Mouse (Mus musculus) limb, embryonic 10.5 days (tissue): ENCODE measurements around the gene Uba1. TPM values are rescaled to one million over a fixed set of nuclear protein-coding genes. Genes with fewer than 3 reads are reported as not detected.

Experiments
- DNase-seq: peaks from one replicate; pipeline ENCODE4 v3.0.0-alpha.2; 2017; ENCODE audit warnings: low spot score
- H3K27ac ChIP-seq: fragments of 300-500 bp; sonication (generic); 2 replicates; pipeline ENCODE4 v1.5.1; 2016; ENCODE audit warnings: mild to moderate bottlenecking
- H3K27me3 ChIP-seq: fragments of 300-500 bp; sonication (generic); 2 replicates; pipeline ENCODE4 v1.6.1; 2016; ENCODE audit warnings: low read depth, mild to moderate bottlenecking; ENCODE audit not compliant: poor library complexity, severe bottlenecking
- H3K36me3 ChIP-seq: fragments of 300-500 bp; sonication (generic); 2 replicates; pipeline ENCODE4 v1.6.1; 2016; ENCODE audit warnings: mild to moderate bottlenecking, moderate library complexity
- H3K4me1 ChIP-seq: fragments of 300-500 bp; sonication (generic); 2 replicates; pipeline ENCODE4 v1.6.1; 2016
- H3K4me3 ChIP-seq: fragments of 300-500 bp; sonication (generic); 2 replicates; pipeline ENCODE4 v1.5.1; 2016; ENCODE audit warnings: mild to moderate bottlenecking, moderate library complexity
- H3K9me3 ChIP-seq: fragments of 300-500 bp; sonication (generic); replicated peaks from 2 replicates; pipeline ENCODE4 v1.6.1; 2016; ENCODE audit warnings: mild to moderate bottlenecking
- WGBS: fragments of 180-500 bp; shearing (Covaris S2); methylation state at CpG from one replicate; pipeline ENCODE4 v1.1.7; 2016; 5-methylcytosine and 5-hydroxymethylcytosine counted together
- polyA plus RNA-seq: library from polyadenylated mRNA; unstranded; fragments of >200 nt; fragmentation: Nextera tagmentation; extraction: Ambion mirVana; gene quantifications from 2 replicates; pipeline ENCODE4 v1.2.1, GENCODE M21; 2016

The Uba1 gene
- 228 and 240 TPM in 2 replicates for polyA plus RNA-seq

- Histone ChIP-seq H3K27ac (peak within 1 kb of the TSS; percentile 67), H3K4me1 (no peaks in the 10 kb centered on the region), H3K4me3 (peak within 1 kb of the TSS; percentile 56), H3K9me3 (no peaks in the 10 kb centered on the region), H3K36me3 (no peaks in the 10 kb centered on the region), H3K27me3 (no peaks in the 10 kb centered on the region)
- peak; percentile 81 for DNase-seq
- 10% methylated on average over 27 of the region's 27 CpGs for WGBS
Observed at GRCm38 (mm10) chrX:20658026-20658652, at the start of gene Uba1. TSS of gene Uba1 (plus strand) at chrX:20658326.

GRCm38 (mm10) chrX:20608500-20608899 lies 49.6 kb upstream of the Uba1 start:
- Histone ChIP-seq H3K4me3 (no peak overlapping the region), H3K27me3 (no peaks in the 10 kb centered on the region), H3K9me3 (no peaks in the 10 kb centered on the region), H3K4me1 (no peaks in the 10 kb centered on the region), H3K27ac (no peak overlapping the region), H3K36me3 (no peaks in the 10 kb centered on the region)
- no peak for DNase-seq
- 81% methylated on average over 4 of the region's 4 CpGs for WGBS

GRCm38 (mm10) chrX:20616861-20617175 lies 41.3 kb upstream of the Uba1 start:
- Histone ChIP-seq H3K4me3 (peak overlapping the region; percentile 69), H3K4me1 (peaks cover 5% of the 10 kb centered on the region; the same call in 1 of the 2 replicates), H3K9me3 (no peaks in the 10 kb centered on the region), H3K36me3 (peaks cover 32% of the 10 kb centered on the region), H3K27me3 (no peaks in the 10 kb centered on the region), H3K27ac (peak overlapping the region; percentile 82)
- WGBS, result 5% methylated on average over 17 of the region's 17 CpGs
- no peak for DNase-seq

GRCm38 (mm10) chrX:20617176-20617902 lies 40.8 kb upstream of the Uba1 start, which contains the start of the genes Rbm10 and Ndufb11:
TSS of gene Rbm10 (plus strand) at chrX:20617503.
TSS of gene Ndufb11 (minus strand) at chrX:20617619.
- WGBS, result 7% methylated on average over 49 of the region's 49 CpGs
- H3K4me1 ChIP-seq, result peaks cover 5% of the 10 kb centered on the region; the same call in 1 of the 2 replicates
- DNase-seq, result peak; percentile 76
- H3K9me3 ChIP-seq, result no peaks in the 10 kb centered on the region
- peaks cover 36% of the 10 kb centered on the region for H3K36me3 ChIP-seq
- H3K4me3 ChIP-seq, result peak within 1 kb of the TSS; percentile 69
- H3K27me3 ChIP-seq, result no peaks in the 10 kb centered on the region
- H3K27ac ChIP-seq, result peak within 1 kb of the TSS; percentile 90

- Histone ChIP-seq H3K27ac (peak overlapping the region; percentile 90), H3K27me3 (no peaks in the 10 kb centered on the region), H3K4me1 (peaks cover 5% of the 10 kb centered on the region; the same call in 1 of the 2 replicates), H3K4me3 (peak overlapping the region; percentile 69), H3K36me3 (peaks cover 42% of the 10 kb centered on the region), H3K9me3 (no peaks in the 10 kb centered on the region)
- peak; percentile 55 for DNase-seq
- WGBS, result 12% methylated on average over 31 of the region's 31 CpGs
Observed at GRCm38 (mm10) chrX:20617903-20618399, 40.2 kb upstream of the Uba1 start.

- H3K4me3 ChIP-seq, result no peak overlapping the region
- peaks cover 83% of the 10 kb centered on the region for H3K36me3 ChIP-seq
- H3K9me3 ChIP-seq, result no peaks in the 10 kb centered on the region
- H3K27ac ChIP-seq, result no peak overlapping the region
- no peak for DNase-seq
- 97% methylated on average over 2 of the region's 2 CpGs for WGBS
- H3K27me3 ChIP-seq, result no peaks in the 10 kb centered on the region
- H3K4me1 ChIP-seq, result no peaks in the 10 kb centered on the region
Observed at GRCm38 (mm10) chrX:20638141-20638540, 20.0 kb upstream of the Uba1 start.

GRCm38 (mm10) chrX:20644780-20645179 lies 13.3 kb upstream of the Uba1 start:
- no peak for DNase-seq
- H3K4me3 ChIP-seq, result no peak overlapping the region
- no peaks in the 10 kb centered on the region for H3K27me3 ChIP-seq
- WGBS, result 92% methylated on average over 5 of the region's 5 CpGs
- no peaks in the 10 kb centered on the region for H3K9me3 ChIP-seq
- H3K27ac ChIP-seq, result no peak overlapping the region
- H3K4me1 ChIP-seq, result no peaks in the 10 kb centered on the region
- H3K36me3 ChIP-seq, result peaks cover 97% of the 10 kb centered on the region

- H3K36me3 ChIP-seq, result no peaks in the 10 kb centered on the region
- no peaks in the 10 kb centered on the region for H3K9me3 ChIP-seq
- 31% methylated on average over 5 of the region's 5 CpGs for WGBS
- H3K4me1 ChIP-seq, result no peaks in the 10 kb centered on the region
- H3K27ac ChIP-seq, result no peak overlapping the region
- no peaks in the 10 kb centered on the region for H3K27me3 ChIP-seq
- H3K4me3 ChIP-seq, result peak overlapping the region; percentile 56
- DNase-seq, result no peak
Observed at GRCm38 (mm10) chrX:20657593-20657992, 533 bp upstream of the Uba1 start.

- Histone ChIP-seq H3K36me3 (no peaks in the 10 kb centered on the region), H3K27me3 (no peaks in the 10 kb centered on the region), H3K27ac (peak overlapping the region; percentile 67), H3K9me3 (no peaks in the 10 kb centered on the region), H3K4me1 (0 out of 2 replicates have a peak, but pooled peaks cover 3% of the 10 kb centered on the region), H3K4me3 (peak overlapping the region; percentile 56)
- peak; percentile 38 for DNase-seq
- WGBS, result 5% methylated on average over 24 of the region's 24 CpGs
Observed at GRCm38 (mm10) chrX:20658891-20659406, 823 bp downstream of the Uba1 start.

GRCm38 (mm10) chrX:20662317-20662715 lies 4.2 kb downstream of the Uba1 start:
- Histone ChIP-seq H3K9me3 (no peaks in the 10 kb centered on the region), H3K4me3 (peak overlapping the region; percentile 71; the same call in 1 of the 2 replicates), H3K4me1 (0 out of 2 replicates have a peak, but pooled peaks cover 5% of the 10 kb centered on the region), H3K36me3 (peaks cover 25% of the 10 kb centered on the region), H3K27me3 (no peaks in the 10 kb centered on the region), H3K27ac (no peak overlapping the region)
- DNase-seq, result no peak
- 22% methylated on average over 5 of the region's 5 CpGs for WGBS

- no peaks in the 10 kb centered on the region for H3K9me3 ChIP-seq
- 0 out of 2 replicates have a peak, but pooled peaks cover 5% of the 10 kb centered on the region for H3K4me1 ChIP-seq
- peak overlapping the region; percentile 87 for H3K27ac ChIP-seq
- no peaks in the 10 kb centered on the region for H3K27me3 ChIP-seq
- peak; percentile 85 for DNase-seq
- WGBS, result 15% methylated on average over 25 of the region's 28 CpGs
- H3K4me3 ChIP-seq, result peak overlapping the region; percentile 71
- H3K36me3 ChIP-seq, result peaks cover 31% of the 10 kb centered on the region
Observed at GRCm38 (mm10) chrX:20662716-20663443, 4.8 kb downstream of the Uba1 start.

- Histone ChIP-seq H3K27ac (peak overlapping the region; percentile 87), H3K36me3 (peaks cover 36% of the 10 kb centered on the region), H3K4me1 (0 out of 2 replicates have a peak, but pooled peaks cover 5% of the 10 kb centered on the region), H3K27me3 (no peaks in the 10 kb centered on the region), H3K9me3 (no peaks in the 10 kb centered on the region), H3K4me3 (peak overlapping the region; percentile 71)
- DNase-seq, result no peak
- WGBS, result 13% methylated on average over 9 of the region's 9 CpGs
Observed at GRCm38 (mm10) chrX:20663444-20663790, 5.3 kb downstream of the Uba1 start.
